Mouse (Mus musculus) spleen, postnatal 4 days (tissue): ENCODE data around the gene Ppp1r35.
"Not testable (repeated sequence)": the region's sequence is repeated elsewhere in the genome, so short reads cannot be mapped to it uniquely, and the experiment has no call there.

Source experiments
- DNase-seq, 2 experiments: peaks; one replicate each; pipeline ENCODE4 v3.0.0; 2022; ENCODE audit warnings: low spot score in 2 of 2

Gene Ppp1r35

DNA sequence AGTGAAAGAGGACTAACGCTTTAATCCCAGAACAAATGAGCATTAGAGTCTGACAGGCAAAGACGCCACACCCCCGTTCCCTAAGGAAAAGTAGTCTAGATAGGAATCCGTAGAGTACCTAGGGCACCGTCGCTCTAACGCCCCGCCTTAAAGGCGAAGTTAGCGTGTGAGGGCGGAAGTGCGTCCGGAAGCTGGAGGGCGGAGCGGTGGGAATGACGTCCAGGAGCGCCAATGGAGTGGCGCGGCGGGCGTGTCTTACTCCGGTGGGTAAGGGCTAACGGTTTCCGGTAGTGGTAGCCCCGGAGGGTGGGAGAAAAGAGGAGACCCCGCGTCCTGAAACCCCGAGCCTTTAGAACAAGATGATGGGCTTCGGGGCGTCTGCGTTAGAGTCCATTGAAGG lies at the start of gene Ppp1r35:
TSS of gene Ppp1r35 (plus strand) at position 215 of the 400 bp plus-strand sequence.
- DNase-seq, result peak; percentile 94 to 98

DNA sequence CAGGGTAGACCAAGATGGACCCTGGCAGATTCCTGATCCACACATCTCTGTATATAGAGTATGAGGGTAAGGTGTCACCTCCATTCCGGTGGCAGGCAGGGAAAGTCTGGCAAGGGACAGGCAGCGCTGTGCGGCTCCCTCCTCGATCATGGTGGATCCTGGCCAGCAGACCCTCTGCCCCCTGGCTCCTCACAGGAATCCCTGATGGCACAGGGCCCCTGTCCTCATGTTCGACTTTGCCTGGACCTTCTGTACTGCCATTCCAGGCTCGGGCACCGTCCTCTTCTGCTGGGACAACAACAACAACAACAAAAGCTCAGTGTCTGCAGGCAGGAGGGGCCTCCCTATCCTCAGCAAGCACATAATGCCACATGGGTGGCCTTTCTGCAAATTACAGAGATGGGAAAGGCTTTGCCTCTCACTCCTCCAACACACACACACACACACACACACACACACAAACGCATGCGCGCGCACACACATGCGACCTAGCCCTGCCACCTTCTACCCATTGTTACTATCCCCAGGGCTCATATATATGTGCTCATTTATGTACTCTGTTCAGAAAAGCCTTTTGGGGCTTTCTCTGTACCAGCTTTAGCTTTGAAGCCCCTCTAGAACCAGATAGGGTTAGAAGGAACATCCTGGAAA lies 44.9 kb upstream of the Ppp1r35 start:
- DNase-seq, result no peak

DNA sequence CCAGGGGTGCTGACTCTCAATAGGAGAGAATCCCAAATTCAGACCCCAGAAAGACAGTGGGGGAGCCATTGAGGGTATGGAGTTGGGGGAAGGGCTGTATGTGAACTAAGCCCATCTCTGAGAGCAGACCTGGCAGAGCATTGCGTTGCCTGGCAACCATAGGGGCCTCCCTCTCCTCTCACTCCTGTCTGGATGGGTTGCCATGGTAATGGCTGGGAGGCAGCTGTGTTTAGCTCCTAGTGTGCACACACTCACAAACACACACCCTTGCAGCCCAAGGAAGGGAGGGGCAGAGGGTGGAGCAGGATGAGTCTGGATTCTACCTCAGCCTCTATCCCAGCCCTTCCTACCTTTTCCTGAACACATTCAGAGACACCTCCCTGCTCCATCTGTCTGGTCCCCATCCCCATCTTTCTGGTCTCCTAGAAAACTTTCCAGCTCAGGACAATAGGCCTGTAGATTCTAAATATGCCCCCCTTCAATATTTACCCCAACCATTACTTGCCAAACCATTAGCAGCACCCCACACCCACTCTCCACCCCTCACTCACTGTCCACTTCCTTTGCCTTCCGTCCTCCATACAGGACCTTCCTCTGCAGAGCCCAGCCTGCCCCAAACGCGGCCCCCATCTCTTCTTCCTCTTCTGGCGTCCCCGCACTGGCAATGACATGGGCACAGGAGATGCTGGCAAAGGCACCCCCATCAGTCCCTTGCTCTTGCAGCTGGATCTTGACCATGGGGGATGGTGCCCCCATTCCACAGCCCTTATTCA lies 44.2 kb upstream of the Ppp1r35 start:
- no peak for DNase-seq

DNA sequence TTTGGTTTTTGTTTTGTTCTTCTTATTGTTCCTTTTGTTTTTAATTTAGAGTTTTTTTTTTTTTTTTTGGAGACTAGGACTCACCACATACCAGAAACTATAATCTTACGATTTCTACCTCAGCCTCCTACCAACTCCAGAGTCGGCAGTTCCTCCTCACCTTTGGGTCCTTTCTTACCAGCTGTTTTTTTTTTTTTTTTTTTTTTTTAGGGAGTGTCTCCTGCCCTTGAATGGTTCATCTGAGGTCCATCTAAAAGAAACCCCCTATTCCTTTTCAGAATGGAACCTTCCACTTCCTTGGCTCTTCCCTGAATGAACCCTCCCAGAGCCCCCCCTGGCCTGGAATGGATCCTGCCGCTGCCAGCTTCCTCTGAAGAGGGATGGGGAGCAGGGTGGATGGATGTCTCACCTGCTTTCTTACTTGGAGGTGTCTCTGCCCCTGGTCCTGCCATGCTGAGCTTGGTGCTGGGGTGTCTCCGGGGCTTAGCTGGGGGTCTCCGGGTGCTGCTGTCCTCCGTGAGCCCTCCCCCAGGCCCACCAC lies 41.2 kb upstream of the Ppp1r35 start:
- no peak for DNase-seq

DNA sequence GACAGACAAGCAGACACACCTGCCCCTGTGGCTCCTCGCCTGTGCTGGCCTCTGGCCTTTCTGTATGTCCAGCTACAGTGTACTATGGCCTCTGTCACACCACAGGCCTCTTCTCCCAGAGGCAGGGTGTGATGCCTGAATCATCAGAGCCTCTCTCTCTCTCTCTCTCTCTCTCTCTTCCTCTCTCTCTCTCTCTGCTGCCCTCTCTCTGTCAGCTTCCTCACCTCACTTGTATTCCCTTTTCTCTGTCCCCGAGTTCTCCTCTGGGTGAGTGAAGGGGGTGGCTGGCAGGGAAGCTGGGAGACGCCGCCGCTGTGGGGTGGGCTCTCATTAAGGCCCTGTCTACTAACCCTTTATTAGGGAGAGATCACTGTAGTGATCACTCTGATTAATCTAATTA lies 40.1 kb upstream of the Ppp1r35 start:
- DNase-seq, result no peak

DNA sequence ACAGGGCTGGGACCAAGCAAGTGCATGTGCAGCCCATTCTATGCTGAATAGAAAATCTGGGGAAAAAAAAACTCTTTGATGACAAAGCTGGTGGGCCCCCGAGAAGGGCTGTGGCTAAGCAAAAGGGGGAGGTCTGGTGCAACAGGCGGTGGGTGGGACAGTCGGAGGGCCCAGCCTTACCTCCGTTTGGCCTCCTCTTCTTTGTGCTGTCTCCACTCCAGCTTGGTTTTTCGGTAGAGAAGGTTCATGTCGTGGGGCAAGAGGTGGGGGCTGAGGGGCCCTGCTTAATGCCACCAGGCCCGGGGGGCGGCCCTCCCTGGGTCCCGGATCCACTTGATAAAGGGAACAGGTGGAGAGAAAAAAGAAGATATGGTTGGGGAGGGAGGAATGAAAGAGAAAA lies 39.2 kb upstream of the Ppp1r35 start:
- no peak for DNase-seq

DNA sequence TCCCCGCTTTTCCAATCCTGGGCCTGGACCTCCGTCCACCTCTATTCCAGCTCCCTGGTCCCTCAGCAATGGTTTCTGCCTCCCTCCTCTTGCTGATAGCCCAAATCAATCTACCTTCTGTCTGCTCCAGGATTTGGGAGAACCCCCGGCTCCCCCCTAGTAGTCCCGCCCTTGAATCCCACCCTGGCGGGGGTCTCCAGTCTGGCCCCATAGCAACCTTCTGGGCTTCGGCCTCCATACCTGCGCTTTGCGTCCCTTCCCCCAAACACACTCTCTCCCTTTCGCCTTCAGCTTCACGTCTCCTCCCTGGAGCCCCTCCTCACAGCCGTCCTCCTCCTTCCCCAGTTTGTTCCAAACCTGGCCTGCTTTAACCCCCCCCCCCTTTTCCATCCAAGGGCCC lies 38.1 kb upstream of the Ppp1r35 start:
- no peak for DNase-seq

DNA sequence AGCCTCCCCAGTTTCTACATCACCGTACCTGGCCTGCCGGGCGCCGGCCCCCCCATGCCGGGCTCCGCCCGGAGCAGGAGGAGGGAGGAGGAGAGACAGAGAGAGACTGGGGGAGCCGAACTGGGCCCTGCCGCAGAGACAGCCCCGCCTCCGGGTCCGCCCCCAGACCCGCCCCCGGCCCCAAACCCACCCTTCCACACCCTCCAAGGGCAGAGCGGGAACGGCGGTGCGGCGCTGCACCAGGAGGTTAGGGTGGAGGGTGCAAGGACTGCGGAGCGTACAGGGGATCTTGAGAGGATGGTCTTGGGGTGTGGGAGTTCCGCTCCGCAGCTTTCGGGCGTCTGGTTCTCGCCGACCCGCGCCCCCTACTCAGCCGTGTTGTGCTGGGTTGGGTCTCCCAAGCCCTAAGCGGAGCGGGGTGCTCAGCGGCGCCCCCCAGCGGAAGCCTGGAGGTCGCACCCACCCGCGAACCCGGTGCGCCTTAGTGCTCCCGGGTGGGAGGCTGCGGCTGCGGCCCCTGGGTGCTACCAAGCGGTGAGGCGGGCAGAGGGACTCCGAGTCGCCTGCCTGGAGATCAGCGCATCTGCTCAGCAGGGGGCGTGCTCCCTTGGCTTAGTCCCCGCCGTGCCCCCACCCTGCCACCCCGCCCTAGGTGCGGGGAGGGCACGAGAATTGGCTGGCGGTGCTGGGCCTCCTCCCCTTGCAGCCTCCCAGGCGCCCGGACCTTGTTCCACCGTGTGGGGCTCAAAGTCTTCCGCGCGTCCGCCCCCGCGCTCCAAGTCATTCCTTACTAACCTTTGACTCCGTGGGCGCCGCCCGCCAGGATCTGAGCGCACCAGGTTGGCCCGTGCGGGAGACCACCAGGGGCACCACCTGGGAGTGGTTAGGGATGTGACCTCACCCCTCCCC lies 37.4 kb upstream of the Ppp1r35 start, which contains the start of gene Nyap1:
TSS of gene Nyap1 (minus strand) at position 585 of the 909 bp plus-strand sequence.
- peak; percentile 85 to 94 for DNase-seq

DNA sequence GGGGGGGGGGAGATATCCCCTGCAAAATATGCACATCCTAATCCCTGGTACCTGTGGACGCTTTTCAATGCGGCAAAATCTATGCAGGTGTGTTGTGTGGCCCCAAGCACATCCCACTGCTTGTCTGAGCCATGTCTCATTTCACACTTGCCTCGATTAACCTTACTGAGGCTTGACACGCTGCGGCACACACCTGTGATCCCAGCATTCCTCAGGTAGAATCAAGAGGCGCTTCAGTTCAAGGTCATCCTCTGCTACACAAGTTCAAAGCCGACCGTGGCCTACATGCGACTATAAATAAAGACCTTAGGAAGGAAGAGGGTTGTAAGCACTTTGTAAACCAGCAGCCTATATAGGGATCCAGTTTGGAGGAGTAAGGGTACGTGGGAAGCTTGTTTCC lies 36.6 kb upstream of the Ppp1r35 start:
- no peak for DNase-seq

DNA sequence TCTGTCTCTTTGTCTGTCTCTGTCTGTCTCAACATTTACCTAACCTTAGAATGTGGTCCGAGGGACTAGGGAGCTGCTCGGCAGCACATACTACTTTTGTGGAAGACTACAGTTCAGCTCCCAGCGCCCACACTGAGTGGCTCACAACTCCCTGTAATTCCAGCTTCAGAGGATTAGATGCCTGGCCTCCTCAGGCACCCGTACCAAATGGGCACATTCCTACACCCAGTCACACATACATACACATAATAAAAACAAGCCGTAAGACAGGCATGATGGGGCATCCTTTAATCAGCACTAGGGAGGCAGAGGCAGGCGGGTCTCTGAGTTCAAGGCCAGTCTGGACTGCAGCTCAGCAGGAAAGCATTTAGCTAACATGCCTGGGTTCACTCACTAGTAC lies 35.8 kb upstream of the Ppp1r35 start:
- no peak for DNase-seq

DNA sequence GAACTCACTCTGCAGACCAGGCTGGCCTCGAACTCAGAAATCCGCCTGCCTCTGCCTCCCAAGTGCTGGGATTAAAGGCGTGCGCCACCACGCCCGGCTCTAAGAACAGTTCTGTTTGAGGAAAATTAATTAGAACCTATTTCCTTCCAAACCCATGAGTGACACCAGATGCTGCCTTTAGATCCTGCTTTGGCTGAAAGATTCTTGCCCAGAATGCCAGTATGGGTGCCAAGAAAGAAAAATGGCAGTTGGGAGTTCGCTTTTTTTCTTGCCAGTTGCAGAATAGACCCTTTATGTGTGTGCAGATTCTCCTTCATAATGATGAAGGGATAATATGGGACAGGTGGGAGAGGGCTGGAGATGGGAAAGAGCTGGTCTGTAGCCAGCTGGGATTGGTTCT lies 34.5 kb upstream of the Ppp1r35 start:
- no peak for DNase-seq

DNA sequence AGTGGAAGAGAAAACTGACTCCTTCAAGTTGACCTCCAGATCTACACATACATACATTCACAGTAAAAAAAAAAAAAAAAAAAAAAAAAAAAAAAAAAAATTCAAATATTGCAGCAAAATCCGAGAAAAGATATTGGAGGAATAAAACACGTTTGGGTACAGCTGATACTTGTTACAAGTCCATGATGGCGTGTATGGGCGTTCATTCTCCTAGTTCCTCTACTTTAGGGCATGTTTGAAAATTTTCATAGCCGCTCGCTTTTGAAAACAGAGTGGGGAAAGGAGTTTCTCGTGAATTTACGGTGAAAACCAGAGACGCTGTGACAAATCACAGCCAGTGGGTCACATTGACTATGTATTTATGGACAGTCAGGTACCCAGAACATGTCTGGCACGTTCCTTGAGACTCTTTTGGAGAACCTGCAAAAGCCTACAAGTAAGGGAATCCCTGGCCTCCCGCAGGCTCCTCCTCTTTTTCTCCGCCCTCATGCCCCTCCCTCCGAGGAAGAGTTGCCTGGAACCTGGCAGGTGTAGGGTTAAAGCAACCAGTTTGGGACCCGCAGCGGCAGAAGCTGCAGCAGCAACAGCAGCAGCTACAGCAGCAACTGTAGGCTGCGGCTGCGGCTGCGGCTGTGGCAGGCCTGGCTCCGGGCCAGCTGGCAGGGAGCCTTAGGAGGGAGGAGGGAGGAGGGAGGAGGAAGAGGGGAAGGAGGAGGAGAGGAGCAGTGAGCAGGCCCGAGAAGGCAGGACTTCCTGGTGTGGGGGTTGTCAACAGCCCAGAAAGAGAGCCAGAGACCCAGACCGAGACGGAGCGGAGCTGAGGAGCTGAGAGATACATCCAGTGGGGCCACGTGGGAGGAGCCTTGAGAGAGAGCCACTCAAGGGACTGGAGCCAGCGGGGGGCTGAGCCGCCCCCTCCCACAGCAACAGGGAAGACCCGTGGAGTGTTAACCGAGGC lies 33.2 kb upstream of the Ppp1r35 start, which contains the start of gene Tsc22d4:
TSS of gene Tsc22d4 (plus strand) at position 517 of the 958 bp plus-strand sequence.
- DNase-seq, result peak; percentile 95 to 97

DNA sequence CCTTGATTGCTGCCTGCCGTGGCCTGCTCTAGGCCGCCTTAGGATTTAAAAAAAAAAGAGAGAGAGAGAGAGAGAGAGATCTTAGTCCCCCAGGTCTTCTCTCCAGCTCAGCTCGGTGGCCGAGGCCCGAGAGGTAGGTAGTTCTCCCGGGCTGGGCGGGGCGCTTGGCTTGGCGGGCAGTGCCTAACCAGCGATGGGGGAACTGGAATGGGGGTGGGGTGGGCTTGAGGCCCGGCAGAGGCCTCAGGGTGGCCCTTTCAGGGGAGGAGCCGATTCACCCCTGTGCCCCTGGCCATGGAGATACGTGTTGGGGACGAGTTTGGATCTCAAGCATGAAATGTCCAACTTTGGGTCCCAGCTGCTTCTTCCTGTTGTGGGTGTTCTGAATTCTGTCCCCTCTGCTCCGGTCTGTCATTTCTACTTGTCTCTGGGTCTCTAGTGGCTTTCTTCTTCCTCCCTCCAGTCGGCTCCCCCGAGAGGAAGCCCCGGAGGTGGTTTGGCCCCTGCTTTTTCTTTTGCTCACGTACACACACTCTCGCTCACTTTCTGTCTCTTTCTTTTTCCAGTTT lies 32.3 kb upstream of the Ppp1r35 start:
- DNase-seq, result peak; percentile 82 to 90

DNA sequence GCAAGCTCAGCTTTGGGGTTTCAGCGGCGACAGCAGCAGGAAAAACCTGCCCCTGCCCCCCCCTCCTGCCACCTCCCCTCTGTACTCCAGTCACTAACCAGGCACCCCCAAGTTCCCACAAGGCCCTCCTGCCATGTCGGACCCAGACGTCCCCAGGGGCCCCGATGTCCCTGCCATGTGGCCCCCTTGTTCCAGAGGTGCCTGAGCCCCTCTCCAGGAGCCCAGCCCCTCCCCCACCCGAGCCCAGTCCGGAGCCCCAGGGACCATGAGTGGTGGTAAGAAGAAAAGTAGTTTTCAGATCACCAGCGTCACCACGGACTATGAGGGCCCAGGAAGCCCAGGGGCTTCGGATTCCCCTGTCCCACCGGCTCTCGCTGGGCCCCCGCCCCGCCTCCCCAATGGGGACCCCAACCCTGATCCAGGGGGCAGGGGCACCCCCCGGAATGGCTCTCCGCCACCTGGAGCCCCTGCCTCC lies 31.8 kb upstream of the Ppp1r35 start:
- peak in 1 of 2 experiments; percentile 79 for DNase-seq

DNA sequence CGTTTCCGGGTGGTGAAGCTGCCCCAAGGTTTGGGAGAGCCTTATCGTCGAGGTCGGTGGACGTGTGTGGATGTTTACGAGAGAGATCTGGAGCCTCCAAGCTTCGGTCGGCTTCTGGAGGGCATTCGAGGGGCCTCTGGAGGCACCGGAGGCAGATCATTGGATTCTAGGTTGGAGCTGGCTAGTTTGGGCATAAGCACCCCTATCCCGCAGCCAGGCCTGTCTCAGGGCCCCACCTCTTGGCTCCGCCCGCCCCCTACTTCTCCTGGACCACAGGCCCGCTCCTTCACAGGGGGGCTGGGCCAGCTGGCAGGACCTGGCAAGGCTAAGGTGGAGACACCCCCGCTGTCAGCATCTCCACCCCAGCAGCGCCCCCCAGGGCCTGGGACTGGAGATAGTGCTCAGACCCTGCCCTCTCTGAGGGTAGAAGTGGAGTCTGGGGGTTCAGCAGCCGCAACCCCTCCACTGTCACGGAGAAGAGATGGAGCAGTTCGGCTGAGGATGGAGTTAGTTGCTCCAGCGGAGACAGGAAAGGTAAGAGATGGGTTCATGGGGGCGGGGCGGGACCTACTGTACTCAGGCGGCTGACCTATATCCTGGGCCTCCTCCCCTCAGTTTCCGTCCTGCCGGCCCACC lies 31.2 kb upstream of the Ppp1r35 start:
- peak; percentile 69 to 84 for DNase-seq

DNA sequence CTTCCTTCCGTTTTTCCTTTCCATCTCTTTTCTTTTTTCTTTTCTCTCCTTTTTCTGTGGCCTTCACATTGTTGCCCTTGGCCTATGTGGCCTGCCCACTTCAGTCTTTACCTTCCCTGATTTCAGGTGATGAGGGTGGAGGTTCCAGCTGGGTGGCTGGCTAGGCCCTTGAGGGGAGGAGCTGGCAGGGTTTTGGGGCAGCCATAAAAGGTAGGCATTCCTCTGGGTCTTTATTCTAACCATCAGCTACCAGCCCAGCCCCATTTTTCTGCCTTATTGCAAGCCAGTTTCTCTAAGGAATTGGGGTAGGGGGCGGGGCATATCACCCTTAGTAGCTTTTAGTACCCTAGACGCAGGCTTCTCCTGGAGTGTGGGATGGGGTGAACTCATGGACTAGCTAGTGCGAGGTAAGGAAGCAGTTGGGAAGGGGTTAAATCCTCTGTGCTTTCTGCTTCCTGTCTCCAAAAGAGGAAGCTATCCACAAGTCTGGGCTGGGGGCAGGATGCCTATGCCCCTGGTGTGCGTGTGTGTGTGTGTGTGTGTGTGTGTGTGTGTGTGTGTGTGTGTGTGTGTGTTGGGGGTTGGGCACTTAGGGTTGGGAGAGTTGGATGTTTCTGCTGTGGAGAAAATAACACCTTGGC lies 30.4 kb upstream of the Ppp1r35 start:
- DNase-seq, result no peak

DNA sequence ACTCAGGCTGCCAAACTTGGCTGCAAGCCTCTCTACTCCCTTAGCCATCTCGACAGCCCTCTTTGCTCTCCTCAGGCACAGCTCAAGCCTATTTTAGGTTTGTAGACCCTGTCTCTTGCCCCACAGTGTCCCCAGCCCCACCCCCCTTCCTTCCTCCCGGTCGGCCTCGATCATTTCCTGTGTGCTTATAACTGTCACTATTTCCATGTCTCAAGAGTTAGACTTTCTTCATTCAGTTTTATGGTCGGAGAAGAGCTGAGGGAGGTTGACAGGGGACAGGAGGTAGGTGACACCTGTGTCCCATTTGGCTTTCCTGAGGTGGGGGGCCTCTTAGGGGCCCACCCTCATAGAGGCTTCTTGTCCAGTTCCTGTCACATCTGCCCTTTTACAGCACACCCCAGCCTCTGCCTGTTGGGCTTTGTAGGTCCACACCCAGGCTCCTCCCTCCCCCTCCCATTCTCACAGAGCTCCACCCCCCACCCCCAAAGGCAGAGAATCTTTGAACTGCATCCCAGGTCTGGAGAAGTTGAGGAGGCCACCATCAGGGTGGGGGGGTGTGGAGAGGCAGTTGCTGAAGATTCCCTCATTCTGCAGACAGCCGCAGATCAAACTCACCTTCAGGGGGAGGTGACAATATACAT lies 29.3 kb upstream of the Ppp1r35 start:
- DNase-seq, result no peak

DNA sequence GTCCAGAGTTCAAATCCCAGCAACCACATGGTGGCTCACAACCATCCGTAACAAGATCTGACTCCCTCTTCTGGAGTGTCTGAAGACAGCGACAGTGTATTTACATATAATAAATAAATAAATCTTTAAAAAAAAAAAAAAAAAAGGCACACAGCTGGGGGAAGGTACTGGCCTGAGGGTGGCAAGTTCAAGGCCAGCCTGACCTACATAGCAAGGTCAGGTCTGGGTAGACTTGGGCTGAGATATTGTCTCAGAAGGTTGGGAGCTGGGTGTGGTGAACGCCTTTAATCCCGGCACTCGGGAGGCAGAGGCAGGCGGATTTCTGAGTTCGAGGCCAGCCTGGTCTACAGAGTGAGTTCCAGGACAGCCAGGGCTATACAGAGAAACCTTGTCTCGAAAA lies 28.4 kb upstream of the Ppp1r35 start:
- DNase-seq, result not testable (repeated sequence)
